Mouse (Mus musculus) c-Kit-positive CD71-negative TER-119-negative erythroid progenitor cells, embryonic 14.5 days (primary cell): ENCODE results near the gene Surf6.

Source experiments
- DNase-seq: peaks from one replicate; pipeline ENCODE4 v3.0.0-alpha.2; 2013; ENCODE audit warnings: low read depth

Surf6 gene

DNA sequence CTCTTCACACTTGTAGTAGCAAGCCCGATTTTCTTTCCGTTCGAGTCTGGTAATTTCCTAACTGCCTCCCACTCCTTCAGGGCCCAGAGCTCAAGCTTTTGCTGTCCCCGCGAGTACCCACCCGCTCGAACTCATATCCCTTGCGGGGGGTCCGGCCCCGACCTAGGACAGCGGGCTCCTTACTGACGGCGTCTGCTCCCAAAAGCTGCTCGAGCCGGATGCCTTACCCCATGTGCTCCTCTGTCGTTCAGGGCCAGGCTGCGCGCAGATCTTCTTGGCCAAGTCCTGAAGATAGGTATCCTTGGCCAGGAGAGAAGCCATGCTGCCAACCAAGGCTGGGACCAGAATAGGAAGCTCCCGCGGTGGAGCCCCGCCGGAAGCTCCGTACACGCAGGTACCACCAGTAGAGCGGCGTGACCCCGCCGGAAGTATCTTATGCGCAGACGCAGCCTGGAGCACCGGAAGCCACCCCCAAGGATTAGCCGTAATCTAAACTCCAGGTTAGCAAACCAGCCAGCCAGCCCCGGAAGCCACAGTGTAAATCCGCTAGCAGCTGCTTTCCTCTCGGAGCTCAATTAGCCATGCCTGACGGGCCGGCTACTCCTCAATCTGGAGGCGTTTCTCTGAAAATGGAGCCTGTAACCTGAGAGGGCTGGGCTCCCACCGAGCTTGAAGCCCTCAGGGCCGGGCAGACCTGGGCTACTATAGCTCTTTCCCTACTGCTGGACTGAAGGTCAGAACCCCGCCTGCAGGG lies at the start of gene Surf6:
TSS of gene Surf6 (minus strand) at position 413 of the 754 bp plus-strand sequence.
- DNase-seq, result peak; percentile 91

DNA sequence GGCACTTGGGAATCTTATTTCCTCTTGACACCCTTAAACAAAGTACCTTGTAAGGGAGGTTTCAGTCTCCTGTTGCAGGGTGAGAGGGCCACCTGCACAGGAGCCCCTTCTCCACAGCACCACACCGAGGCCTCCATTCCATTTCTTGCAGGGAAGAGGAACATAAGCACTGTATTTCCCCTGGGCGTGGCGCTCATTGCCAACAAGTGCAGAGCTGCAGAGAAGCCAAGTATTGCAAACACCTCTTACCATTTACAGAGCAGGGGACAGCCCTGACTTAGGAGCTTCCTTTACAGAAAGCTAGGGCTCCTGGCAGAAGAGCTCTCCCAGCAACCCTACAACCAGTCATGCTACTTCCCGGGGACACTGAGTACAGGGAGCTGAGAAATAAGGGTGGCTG lies 49.5 kb upstream of the Surf6 start:
- no peak for DNase-seq

DNA sequence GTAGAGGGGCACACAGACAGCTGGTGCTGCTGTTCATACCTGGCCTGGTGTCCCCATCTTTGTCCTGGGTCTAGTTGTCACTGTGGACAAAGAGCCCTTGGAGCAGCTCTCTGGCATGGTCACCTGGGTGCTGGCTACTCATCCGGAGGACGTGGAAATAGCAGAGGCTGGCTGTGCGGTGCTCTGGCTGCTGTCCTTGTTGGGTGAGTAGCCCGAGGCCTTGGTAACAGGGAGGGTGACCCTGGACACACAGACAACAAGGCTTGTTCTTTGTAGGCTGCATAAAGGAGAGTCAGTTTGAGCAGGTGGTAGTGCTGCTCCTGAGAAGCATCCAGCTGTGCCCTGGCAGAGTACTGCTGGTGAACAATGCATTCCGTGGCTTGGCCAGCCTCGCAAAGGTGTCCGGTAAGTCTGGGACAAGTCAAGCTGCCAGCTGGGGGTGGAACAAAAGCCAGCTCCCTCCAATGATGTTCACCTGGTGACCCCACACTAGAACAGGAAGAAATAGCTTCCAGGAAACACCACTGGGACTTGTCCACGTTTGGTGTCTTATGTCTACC lies 48.7 kb upstream of the Surf6 start:
- no peak for DNase-seq

DNA sequence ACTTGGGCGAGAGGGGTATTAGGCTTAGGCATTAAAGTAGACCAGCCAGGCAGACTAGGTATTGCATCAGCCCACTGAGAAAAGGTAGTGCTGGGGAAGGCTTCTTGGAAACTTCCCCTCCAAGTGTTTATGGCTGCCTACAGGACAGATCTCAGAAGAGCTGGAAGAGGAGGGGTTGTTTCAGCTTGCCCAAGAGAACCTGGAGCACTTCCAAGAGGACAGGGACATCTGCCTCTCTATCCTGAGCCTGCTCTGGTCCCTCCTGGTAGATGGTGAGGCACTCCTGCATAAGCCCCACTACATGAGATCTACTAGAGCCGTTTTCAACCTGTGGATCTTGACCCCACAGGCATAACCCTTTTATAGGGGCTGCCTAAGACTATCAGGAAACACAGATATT lies 47.7 kb upstream of the Surf6 start:
- no peak for DNase-seq

DNA sequence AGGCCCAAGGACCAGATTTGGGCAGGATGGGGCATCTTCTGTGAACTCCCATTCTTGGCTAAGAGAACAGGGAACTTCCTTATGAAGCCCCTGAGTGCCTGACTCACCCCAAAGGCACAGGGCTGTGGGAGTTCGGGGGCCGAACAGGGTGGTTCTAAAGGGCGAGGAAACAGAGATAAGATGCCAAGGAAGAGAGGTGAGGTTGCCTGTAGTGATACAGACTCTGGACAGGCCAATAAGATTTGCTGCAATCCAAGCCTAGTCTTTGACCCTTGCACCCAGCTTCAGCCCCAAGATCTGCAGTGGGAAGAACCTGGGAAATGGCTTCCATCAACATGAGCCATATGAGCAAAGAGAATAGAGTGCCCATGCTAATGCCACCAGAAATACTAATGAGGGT lies 40.6 kb upstream of the Surf6 start:
- no peak for DNase-seq

DNA sequence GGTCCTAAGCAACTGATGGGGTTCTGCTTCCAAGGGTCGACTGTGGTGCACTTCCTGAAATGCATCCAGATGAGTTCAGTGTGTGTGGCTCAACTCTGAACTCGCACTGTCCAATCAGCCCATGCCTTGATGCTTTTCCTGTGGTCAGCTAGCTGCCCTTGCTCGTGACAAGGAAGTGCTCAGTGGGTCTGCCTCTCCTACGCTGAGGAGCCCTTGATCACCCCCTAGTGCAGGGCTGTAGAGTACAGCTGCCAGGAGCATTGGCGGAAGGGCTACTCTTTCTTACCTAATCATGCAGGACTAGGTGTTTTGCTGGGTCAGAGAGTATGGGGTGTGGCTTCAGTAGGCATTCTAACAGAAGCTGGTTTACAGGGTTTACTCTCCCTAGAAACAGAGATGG lies 38.9 kb upstream of the Surf6 start:
- no peak for DNase-seq

DNA sequence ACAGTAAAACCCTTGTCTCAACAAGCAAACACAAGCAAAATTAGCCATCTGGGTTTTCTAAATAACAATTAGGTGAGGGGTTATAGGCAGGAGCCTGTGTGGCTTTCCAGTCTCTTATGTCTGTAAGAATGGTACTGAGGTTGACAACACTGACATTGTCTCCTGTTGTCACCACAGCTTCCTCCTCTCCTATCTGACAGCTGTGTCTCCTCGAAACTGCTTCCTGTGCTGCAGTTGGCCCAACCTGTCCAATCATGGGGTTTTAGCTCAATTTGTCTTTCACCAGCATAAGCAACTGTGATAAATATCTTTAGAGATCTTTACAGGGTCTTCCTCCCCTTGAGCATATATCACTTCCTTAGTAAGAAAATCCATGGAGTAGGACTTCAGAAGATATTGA lies 33.7 kb upstream of the Surf6 start:
- no peak for DNase-seq

DNA sequence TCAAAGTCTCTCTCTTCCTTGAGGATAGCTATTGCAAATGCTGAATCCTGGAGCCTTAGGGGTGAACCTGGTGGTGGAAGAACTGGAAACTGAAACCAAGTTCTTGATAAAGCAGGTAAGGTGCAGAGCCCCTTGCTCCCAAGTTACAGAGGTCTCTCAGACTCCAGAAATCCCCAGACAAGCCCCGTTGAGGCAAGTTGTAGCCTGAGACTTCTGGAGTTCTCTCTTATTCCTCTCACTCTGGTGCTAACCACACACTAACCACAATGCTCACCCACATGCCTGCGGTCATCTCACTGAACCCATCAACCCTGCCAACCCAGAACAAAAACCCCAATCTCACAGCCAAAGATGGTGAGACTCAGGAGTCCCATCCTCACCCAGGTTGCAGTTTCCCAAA lies 32.6 kb upstream of the Surf6 start:
- DNase-seq, result no peak

DNA sequence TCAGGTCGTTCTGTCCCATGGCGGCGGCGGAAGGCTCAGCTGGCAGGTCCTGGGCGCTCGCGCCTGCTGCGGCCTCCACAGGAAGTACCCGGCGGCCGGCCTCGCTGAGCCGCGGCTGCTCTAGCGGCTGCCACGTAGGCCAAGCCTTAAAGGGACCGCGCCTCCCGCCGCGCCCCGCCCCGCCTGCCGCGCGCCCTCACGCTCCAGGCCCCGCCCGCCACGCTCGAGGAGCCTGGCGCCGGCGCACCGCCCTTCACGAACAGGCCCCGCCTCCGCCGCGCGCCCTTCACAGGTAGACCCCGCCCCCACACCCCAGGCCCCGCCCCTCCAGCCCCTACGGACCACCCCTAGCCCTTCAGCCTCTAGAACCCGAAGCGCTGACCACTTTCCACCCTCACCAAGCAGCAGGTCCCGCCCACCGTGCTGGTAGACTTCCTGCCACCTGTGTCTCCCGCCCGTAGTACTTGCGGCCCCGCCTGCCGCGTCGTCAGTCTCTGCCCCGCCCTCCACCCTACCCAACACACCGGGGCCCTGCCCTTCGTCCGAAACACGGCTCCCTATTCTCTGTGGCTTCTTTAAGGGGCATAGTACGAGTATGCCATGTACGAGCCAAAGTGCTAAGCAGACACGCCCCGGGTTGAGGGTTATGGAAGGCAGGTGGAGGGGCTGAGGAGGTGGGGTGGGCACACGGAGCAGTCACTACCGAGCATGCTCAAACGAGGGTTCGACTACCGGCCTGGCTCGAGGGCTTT lies 30.8 kb upstream of the Surf6 start, which contains the start of the genes Surf4 and Stkld1:
TSS of gene Surf4 (minus strand) at position 625 of the 752 bp plus-strand sequence.
TSS of gene Stkld1 (plus strand) at position 744 of the 752 bp plus-strand sequence.
- peak; percentile 89 for DNase-seq

DNA sequence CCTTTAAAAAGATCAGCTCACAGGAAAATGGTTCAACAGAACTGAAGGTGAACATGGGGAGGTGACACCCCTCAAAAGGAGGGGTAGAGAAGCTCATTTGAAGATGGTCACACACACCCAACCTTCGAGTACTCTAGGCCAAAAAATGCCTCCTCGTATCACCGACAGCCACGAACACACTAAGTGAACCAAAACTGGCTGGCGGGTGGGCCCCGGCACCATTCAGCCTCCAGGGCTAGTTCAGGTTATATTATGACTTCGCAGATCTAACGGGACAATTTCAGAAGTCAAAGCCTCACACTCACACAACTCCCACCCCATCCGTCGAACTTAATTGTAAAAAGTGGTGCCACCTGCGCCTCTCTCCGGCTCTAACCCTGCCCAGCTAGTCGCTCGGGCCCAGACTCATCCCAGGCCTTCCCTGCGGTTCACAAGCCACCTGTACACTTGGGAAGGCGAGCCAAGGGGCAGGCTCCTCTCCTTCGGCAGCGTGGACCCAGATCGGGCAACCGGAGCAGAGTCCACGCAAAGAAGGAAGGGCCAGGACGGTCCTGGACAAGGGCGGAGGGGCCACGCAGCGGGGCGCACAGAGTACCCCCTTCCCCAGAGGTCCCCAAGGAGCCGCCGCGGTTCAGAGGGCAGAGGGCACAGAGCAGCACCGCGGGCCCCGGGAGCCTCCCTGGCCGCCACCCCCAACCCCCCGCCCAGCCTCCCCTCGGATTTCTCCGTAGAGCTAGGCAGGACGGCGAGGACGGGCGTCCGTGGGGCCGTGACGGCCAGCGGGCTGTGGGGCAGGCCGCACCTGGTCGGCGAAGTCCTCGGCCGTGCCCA lies 30.0 kb upstream of the Surf6 start:
- DNase-seq, result no peak

DNA sequence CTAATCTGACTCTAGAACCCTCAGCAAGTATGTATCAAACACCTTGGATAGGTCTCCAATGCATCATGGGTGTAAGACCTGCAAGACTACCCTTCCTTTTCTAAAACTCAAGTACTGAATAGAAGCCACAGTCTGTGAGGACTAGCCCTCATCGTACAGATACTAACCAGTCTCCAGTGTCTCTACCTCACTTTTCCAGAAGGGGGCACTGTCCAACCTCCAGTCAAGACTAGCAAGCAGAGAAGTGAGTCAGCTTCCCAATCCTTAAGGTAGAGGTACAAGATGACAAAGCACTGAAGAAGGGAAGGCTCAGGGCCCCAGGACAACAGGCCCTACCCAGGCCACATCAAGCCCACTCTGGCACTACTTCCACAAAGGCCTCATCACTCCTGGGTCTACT lies 27.7 kb upstream of the Surf6 start:
- peak; percentile 77 for DNase-seq

DNA sequence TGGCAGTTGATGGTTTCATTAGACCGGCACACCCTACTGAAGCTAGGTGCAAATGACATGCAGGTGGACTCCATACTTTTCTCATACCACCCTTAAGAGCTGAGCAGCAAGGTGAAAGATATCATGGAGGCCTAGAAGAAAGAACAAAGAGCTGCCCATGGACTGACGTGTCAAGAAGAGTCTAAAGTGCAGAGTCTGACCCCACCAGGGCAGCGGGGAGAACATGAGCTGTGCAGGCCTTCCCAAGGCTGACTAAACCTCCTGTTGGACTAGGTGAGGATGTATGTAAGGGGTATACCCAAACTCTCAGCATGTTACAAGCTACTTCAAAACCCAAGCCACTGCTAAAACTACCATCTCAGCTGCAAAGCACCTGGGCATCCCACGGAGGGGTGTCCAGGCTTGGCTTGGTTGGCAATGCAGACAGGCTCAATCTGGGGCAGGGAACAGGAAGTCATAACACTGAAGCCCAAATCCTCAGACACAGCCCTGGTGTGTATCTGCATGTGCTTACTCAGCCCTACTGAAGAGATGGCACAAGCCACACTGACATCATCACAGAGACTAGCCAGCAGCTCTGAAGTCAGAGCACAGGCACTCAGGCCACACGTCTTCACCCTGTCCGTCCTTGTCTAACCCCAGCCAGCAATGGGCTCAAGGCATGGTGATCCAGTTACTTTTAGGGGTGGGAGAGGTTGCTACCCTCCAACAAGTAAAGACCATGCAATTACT lies 25.2 kb upstream of the Surf6 start:
- no peak for DNase-seq

DNA sequence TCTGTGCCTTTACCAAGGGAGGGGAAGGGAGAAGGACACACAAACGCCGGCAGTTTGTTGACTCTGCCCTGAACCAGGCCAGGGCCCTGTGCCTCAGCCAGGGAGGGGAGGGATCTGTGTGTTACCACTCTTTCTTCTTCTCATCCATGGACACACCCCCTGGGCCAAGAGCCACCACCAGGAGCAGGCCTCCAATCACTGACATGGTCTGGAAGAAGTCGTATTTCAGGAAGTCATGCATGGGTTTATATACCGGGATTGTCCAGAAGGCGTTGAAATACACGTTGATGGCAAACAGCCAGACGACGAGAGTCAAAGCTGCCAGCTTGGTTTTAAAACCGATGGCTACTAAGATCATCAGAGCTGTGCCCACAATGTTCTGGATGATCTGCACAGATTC lies 19.1 kb upstream of the Surf6 start:
- DNase-seq, result no peak

DNA sequence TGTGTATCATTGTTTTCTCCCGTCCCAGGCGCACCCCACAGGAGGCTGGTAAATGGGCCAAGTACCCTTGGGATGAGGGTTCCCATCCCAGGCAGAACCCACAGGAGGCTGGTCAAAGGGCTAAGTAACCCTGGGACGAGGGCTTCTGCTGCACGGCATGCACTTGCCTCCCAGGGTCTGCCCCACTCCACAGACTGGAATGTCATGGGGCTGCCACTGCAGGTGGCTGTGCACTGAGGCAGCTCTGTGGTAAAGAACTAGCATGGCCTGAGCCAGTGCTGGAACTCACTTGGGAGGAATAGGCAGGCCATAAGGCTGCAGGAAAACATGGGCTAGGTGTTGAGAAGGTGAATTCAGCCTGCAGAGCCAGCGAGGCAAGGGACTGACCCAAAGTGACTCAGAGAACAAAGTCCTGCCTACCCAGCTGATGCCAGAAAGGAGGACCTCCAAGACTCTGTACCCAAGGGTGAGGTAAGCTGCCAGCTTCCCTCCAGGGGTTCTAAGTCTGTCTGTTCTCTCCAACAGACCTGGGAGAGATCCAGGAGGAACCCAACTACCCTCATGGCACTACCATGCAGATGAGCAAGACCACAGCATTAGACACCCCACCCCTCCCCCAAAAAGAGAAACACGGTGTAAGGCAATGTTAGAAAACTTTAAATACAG lies 17.6 kb upstream of the Surf6 start:
- DNase-seq, result no peak

DNA sequence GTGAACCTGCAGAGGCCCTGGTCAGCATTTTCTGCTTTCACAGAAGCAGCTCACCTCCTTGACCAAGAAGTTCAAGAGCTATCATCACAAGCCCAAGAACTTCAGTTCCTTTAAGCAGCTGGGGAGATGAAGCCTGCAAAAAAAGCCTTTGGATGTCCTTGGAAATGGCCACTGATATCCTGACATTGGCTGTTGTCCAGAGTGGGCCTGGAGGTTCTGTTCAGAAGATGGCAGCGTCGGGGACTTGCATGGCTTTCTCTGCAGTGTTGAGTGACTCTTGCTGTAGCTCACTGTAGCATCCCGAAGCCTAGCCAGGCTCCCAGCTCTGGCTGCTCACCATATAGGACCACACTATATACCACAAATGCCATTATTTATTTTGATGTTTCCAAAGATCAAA lies 17.0 kb upstream of the Surf6 start:
- DNase-seq, result no peak

DNA sequence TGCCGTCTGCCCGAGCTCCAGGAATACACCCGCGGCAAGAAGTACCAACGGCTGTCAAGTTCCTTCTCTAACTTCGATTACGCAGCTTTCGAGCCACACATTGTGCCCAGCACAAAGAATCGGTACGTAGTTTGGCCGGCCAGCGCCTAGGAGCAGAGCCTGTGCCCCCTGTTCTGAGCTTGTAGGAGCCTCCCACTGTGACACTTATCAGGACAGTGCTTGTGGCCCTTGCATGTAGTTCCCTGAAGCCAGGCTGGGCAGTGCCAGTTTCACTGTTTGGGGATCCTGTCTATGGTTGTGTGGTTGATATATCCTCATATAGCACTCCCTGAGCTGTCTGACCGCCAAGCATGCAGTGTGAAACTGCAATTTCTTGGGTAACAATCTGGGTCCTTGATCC lies 14.1 kb upstream of the Surf6 start:
- DNase-seq, result no peak

DNA sequence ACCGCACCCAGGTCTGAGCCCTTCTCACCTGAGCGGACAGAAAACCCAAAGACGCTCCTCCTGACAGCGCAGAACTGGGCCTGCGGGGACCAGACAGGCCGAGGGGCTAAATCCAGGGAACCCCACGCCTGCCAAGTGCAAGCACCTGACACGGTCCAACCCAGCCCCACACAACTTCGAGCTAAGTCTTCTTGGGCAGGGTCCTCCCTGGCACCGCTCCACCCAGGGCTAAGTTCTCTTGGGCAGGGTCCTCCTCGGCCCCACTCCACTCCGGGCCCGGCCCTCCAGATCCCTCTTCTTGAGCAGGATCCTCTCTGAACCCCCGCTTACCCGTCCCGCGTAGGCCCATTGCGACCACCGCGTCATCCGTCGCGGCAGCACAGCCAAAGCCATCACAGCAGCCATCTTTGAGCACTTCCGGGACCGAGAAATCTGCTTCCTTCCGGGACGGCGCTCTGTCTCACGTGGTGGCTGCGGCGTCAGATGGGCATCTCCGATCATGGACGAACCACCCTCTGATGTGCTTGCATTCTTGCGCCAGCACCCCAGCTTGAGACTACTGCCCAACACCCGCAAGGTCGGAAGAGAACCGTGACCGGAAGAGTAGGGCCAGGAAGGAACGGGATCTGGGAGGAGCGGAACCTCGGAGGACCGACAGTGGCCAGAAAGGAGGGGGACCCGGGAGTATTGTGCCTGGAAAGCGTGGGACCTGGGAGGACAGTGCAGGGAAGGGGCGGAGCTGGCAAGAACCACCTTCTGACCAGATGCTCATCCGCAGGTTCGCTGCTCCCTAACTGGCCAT lies 13.4 kb upstream of the Surf6 start, which contains the start of the genes Surf2 and Surf1:
TSS of gene Surf2 (plus strand) at position 441 of the 802 bp plus-strand sequence.
TSS of gene Surf1 (minus strand) at position 604 of the 802 bp plus-strand sequence.
- DNase-seq, result peak; percentile 76

DNA sequence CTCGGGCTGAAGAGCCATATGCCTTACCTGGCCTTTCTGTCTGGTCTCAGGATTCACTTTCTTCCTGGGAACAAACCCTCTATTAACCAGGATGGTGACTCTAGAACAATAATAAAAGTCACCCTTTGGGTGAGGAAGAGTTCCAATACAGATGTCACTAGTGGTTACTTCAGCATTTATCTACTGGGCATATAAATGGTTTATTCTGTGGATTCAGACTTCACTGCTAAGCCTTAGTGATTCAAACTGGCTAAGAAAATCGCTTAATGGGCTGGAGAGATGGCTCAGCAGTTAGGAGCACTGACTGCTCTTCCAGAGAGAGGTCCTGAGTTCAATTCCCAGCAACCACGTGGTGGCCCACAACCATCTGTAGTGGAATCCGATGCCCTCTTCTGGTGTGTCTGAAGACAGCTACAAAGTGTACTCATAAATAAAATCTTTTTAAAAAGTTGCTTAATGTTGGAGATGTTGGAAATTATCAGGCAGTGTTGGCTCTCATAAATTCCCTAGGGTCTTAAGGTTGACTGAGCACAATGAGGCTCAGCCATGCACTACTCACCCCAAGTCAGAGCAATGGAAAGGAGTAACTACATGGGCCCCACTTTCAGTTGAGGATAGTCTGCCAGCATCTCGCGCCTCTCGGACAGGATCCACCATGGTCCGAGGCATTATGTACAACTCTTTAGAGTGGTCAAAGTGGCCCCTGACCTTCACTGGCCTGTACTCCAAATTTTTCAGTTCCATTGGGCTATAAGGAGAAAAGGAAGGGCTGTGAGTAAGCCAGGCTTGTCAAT lies 11.7 kb upstream of the Surf6 start:
- DNase-seq, result no peak
